Mouse (Mus musculus): ENCODE data around the gene Bola1.

DNA sequence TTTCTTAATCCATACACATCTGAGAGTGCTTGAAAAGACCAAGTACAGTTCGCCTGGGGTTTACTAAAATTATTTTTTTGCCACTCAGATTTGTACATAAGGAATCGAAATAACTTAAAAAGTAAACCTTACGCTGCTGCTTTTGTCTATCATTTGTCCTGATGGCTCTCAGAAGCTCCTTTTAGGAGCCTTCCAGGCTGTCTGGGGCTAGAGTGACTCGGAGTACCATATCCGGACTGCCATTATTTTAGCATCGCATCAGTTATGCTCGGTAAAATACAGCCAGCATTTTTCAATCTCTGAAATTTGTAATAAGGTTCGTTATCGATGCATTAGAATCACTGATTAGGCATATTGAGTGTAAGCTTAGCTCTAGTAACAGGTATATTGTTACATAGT, 21.3 kb upstream of the Bola1 start:
- TF ChIP-seq POLR2A (IDR thresholded peaks at IDR 0.05; ENCODE audit: control insufficient read depth, extremely low read depth, insufficient read depth, low read length, poor library complexity) (no peak), CTCF (IDR thresholded peaks at IDR 0.05; ENCODE audit: borderline replicate concordance, control insufficient read depth, extremely low read depth, insufficient read depth, low read length, poor library complexity) (no peak)
